Mouse (Mus musculus) small intestine, adult 2 months (tissue): ENCODE results near the gene Cc2d1b.

Source experiments
- CTCF ChIP-seq: fragments of 200-500 bp; IDR thresholded peaks from 2 replicates; pipeline ENCODE4 v1.5.1; 2012; ENCODE audit warnings: low read depth, mild to moderate bottlenecking, control low read depth, inconsistent platforms, low read length, moderate library complexity, mixed read lengths; ENCODE audit not compliant: insufficient replicate concordance, insufficient read length; ENCODE audit errors: extremely low read depth
- POLR2A ChIP-seq: fragments of 200-500 bp; IDR thresholded peaks from 2 replicates; pipeline ENCODE4 v1.6.1; 2012; ENCODE audit warnings: low read depth, mild to moderate bottlenecking, control low read depth, inconsistent platforms, low read length, moderate library complexity

DNA sequence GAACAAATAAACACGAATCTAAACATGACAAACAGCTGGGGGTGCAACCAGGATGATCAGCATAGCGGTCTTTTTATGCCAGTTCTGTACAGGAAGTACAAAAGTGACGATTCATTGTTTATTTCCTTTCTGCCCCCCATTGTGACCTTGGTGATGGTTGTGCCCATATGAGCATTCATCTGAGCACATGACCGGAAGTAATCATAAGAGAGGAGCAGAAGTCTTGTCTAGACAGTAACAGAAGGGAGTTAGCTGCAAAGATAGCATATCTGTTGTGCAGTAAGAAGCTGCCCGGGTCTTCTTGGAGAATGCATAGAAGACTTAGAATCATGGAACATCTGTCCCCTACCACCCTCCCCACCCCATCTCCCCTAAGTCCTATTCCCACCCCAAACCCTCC lies 19.0 kb downstream of the Cc2d1b start:
- TF ChIP-seq CTCF, result no peak
- no peak for TF ChIP-seq POLR2A
